Mouse (Mus musculus) left cerebral cortex, adult 18-20 months (tissue): Measurements from ENCODE around the gene Zfp644. TPM values are rescaled to one million over a fixed set of nuclear protein-coding genes. Genes with fewer than 3 reads are reported as not detected.

Experiments
- DNase-seq, 2 experiments: peaks; one replicate each; pipeline ENCODE4 v3.0.0; 2021 to 2022; ENCODE audit warnings: low spot score in 2 of 2, mixed read lengths in 1 of 2
- total RNA-seq, 2 experiments: library from RNA; stranded (reverse); gene quantifications; 2 replicates each; pipeline ENCODE4 v1.2.3; 2021

Gene Zfp644
- total RNA-seq, 2 experiments from 2014 or later: 125 to 129 TPM

- no peak for DNase-seq
Observed at GRCm38 (mm10) chr5:106671893-106672292, 25.2 kb downstream of the Zfp644 start.

GRCm38 (mm10) chr5:106664910-106665309, 32.2 kb downstream of the Zfp644 start:
- no peak for DNase-seq

- no peak for DNase-seq
Observed at GRCm38 (mm10) chr5:106660867-106661266, 36.2 kb downstream of the Zfp644 start.

GRCm38 (mm10) chr5:106652790-106653328, 44.2 kb downstream of the Zfp644 start:
- no peak for DNase-seq

GRCm38 (mm10) chr5:106652220-106652753, 44.8 kb downstream of the Zfp644 start:
- DNase-seq: no peak

- DNase-seq: no peak
Observed at GRCm38 (mm10) chr5:106649995-106650394, 47.1 kb downstream of the Zfp644 start.

GRCm38 (mm10) chr5:106649441-106649840, 47.6 kb downstream of the Zfp644 start:
- DNase-seq: no peak

- DNase-seq: no peak
Observed at GRCm38 (mm10) chr5:106643434-106643833, 53.7 kb downstream of the Zfp644 start.

GRCm38 (mm10) chr5:106641876-106642275, 55.2 kb downstream of the Zfp644 start:
- no peak for DNase-seq

GRCm38 (mm10) chr5:106640235-106640809, 56.8 kb downstream of the Zfp644 start:
- no peak for DNase-seq

GRCm38 (mm10) chr5:106639627-106640026, 57.5 kb downstream of the Zfp644 start:
- no peak for DNase-seq

- no peak for DNase-seq
Observed at GRCm38 (mm10) chr5:106636423-106636946, 60.6 kb downstream of the Zfp644 start.

- no peak for DNase-seq
Observed at GRCm38 (mm10) chr5:106628369-106629149, 68.5 kb downstream of the Zfp644 start.

- peak; percentile 17 to 29 for DNase-seq
Observed at GRCm38 (mm10) chr5:106623337-106623736, 73.8 kb downstream of the Zfp644 start.

GRCm38 (mm10) chr5:106622193-106622592, 74.9 kb downstream of the Zfp644 start:
- DNase-seq: no peak

- no peak for DNase-seq
Observed at GRCm38 (mm10) chr5:106620446-106620845, 76.6 kb downstream of the Zfp644 start.

GRCm38 (mm10) chr5:106615006-106615405, 82.1 kb downstream of the Zfp644 start:
- no peak for DNase-seq

GRCm38 (mm10) chr5:106614570-106614969, 82.5 kb downstream of the Zfp644 start:
- DNase-seq: no peak

- DNase-seq: no peak
Observed at GRCm38 (mm10) chr5:106612151-106612550, 84.9 kb downstream of the Zfp644 start.

GRCm38 (mm10) chr5:106608798-106609197, 88.3 kb downstream of the Zfp644 start, which contains the start of gene Gm17304:
Gm17304 (plus strand) TSS chr5:106609098.
- DNase-seq: no peak

- DNase-seq: no peak
Observed at GRCm38 (mm10) chr5:106607081-106607480, 90.0 kb downstream of the Zfp644 start.

GRCm38 (mm10) chr5:106605096-106605495, 92.0 kb downstream of the Zfp644 start:
- DNase-seq: no peak
